Comparison of ENCODE assay signal across 9 mouse cellular contexts in genomic region chr1:64060699-64061454, GRCm38 (mm10).
DNase-seq lines count a peak whose midpoint lies in the region; ATAC-seq and TF ChIP-seq lines count a peak whose summit lies in the region.
"Had no signal": no experiment of that assay in that cellular context is flagged by ENCODE, and none has a peak within 500 bp of the region (broad histone marks: within the 10 kb centered on the region; RNA-seq: fewer than 3 reads in every experiment).

No protein-coding gene starts in this region.

- no peaks in the 10 kb centered on the region for H3K27me3 ChIP-seq in hindbrain, embryonic 11.5 days (ENCODE audit: control insufficient read depth, insufficient read depth, low read length)
- no peaks in the 10 kb centered on the region for H3K27me3 ChIP-seq in neural tube, embryonic 13.5 days

- H3K9ac ChIP-seq in hindbrain, embryonic 11.5 days (ENCODE audit: low read depth, low read length), result no peak overlapping the region
- peak overlapping the region; percentile 51 for H3K9ac ChIP-seq in neural tube, embryonic 13.5 days
- H3K9ac ChIP-seq: liver, postnatal 0 days had no signal

- H3K27ac ChIP-seq in layer of hippocampus, adult 2 months, result peak overlapping the region; percentile 81
- peak overlapping the region; percentile 70 for H3K27ac ChIP-seq in hindbrain, embryonic 11.5 days (ENCODE audit: low read depth, low read length)
- H3K27ac ChIP-seq in neural tube, embryonic 13.5 days (replicated peaks), result peak overlapping the region; percentile 91

- H3K4me3 ChIP-seq in layer of hippocampus, adult 2 months, result no peak overlapping the region
- no peak overlapping the region for H3K4me3 ChIP-seq in hindbrain, embryonic 11.5 days (ENCODE audit: low read depth, low read length)
- no peak overlapping the region for H3K4me3 ChIP-seq in neural tube, embryonic 13.5 days
- no peak overlapping the region for H3K4me3 ChIP-seq in lung, adult 2 months (replicated peaks; ENCODE audit: extremely low read depth, low read depth, low read length)

- peak; percentile 77 for ATAC-seq in hindbrain, embryonic 11.5 days (ENCODE audit: low FRiP score)
- peak; percentile 76 for ATAC-seq in neural tube, embryonic 13.5 days (ENCODE audit: low read depth)
- ATAC-seq: liver, postnatal 0 days had no signal

- TF ChIP-seq CTCF in layer of hippocampus, adult 2 months (conservative IDR thresholded peaks at IDR 0.05), result no peak
- no peak for TF ChIP-seq CTCF in lung, adult 2 months (IDR thresholded peaks at IDR 0.05; ENCODE audit: insufficient read depth, low read length)

- no peaks in the 10 kb centered on the region for H3K9me3 ChIP-seq in hindbrain, embryonic 11.5 days (ENCODE audit: control insufficient read depth, low read length)
- no peaks in the 10 kb centered on the region for H3K9me3 ChIP-seq in neural tube, embryonic 13.5 days

- peaks cover 10% of the 10 kb centered on the region for H3K4me1 ChIP-seq in hindbrain, embryonic 11.5 days (replicated peaks; ENCODE audit: control insufficient read depth, insufficient read depth, low read length)
- H3K4me1 ChIP-seq in neural tube, embryonic 13.5 days (replicated peaks), result peaks cover 97% of the 10 kb centered on the region
- H3K4me1 ChIP-seq in lung, adult 2 months (ENCODE audit: control insufficient read depth, insufficient read depth, low read length), result peaks cover 14% of the 10 kb centered on the region

- peak; percentile 39 for DNase-seq in embryo, embryonic 10.5 days (ENCODE audit: low spot score)
- no peak for DNase-seq in embryo, embryonic 9.5 days (ENCODE audit: extremely low spot score)
- no peak for DNase-seq in layer of hippocampus, adult 2 months (ENCODE audit: low spot score in 2 of 2)
- no peak for DNase-seq in layer of hippocampus, adult 8-10 months (ENCODE audit: low spot score in 2 of 2)
- DNase-seq in hindbrain, embryonic 11.5 days (ENCODE audit: low spot score), result peak; percentile 45
- no peak for DNase-seq in right cerebral cortex, postnatal 36 days (ENCODE audit: low spot score in 2 of 2)
- no peak for DNase-seq in lung, adult 2 months
- DNase-seq: liver, postnatal 0 days had no signal

- no peaks in the 10 kb centered on the region for H3K36me3 ChIP-seq in hindbrain, embryonic 11.5 days (ENCODE audit: control insufficient read depth, insufficient read depth, low read length)
- no peaks in the 10 kb centered on the region for H3K36me3 ChIP-seq in neural tube, embryonic 13.5 days

- 45% methylated on average over 9 of the region's 9 CpGs for WGBS in hindbrain, embryonic 11.5 days
- WGBS in neural tube, embryonic 13.5 days, result 29% methylated on average over 9 of the region's 9 CpGs
- WGBS in lung, adult 2 months, result 55% methylated on average over 9 of the region's 9 CpGs

- H3K4me2 ChIP-seq in hindbrain, embryonic 11.5 days (replicated peaks; ENCODE audit: low read depth, low read length), result no peak overlapping the region
- peak overlapping the region; percentile 32 for H3K4me2 ChIP-seq in neural tube, embryonic 13.5 days

- no peak for TF ChIP-seq POLR2A in lung, adult 2 months (IDR thresholded peaks at IDR 0.05; ENCODE audit: borderline replicate concordance, extremely low read depth, low read depth, low read length)

Comparison
In these comparisons a context has a peak if more than half of its experiments do, and no peak if none do; other contexts are left out.
1. DNase-seq: peak in embryo, embryonic 10.5 days (single experiment) and hindbrain, embryonic 11.5 days (single experiment); none in embryo, embryonic 9.5 days (single experiment), layer of hippocampus, adult 2 months (0 of 2), layer of hippocampus, adult 8-10 months (0 of 2), right cerebral cortex, postnatal 36 days (0 of 2) and lung, adult 2 months (single experiment).
2. Peak in every context shown above with its lines, with median percentiles within 50 percentile points of each other: H3K27ac ChIP-seq.